Mouse (Mus musculus) heart, embryonic 16.5 days (tissue): ENCODE measurements around the gene Kank1. TPM values are rescaled to one million over a fixed set of nuclear protein-coding genes. Genes with fewer than 3 reads are reported as not detected.

Experiments used
- ATAC-seq: fragments of 200-750 bp; cut with Nextera tagmentation; replicated peaks from 2 replicates; pipeline ENCODE4 v1.8.0; 2017; ENCODE audit warnings: moderate number of reproducible peaks; ENCODE audit not compliant: insufficient read depth, low FRiP score; ENCODE audit errors: extremely low read depth
- H3K27ac ChIP-seq: fragments of 300-500 bp; sonication (generic); 2 replicates; pipeline ENCODE4 v1.5.1; 2014; ENCODE audit warnings: mild to moderate bottlenecking, low read length, control low read depth, moderate library complexity
- H3K27me3 ChIP-seq: fragments of 300-500 bp; sonication (generic); 2 replicates; pipeline ENCODE4 v1.6.1; 2014; ENCODE audit warnings: low read length, mixed read lengths; ENCODE audit not compliant: control insufficient read depth, insufficient read depth
- H3K36me3 ChIP-seq: fragments of 300-500 bp; sonication (generic); 2 replicates; pipeline ENCODE4 v1.6.1; 2014; ENCODE audit not compliant: control insufficient read depth, insufficient read depth
- H3K4me1 ChIP-seq: fragments of 300-500 bp; sonication (generic); 2 replicates; pipeline ENCODE4 v1.6.1; 2014; ENCODE audit warnings: low read length, mixed read lengths; ENCODE audit not compliant: control insufficient read depth, insufficient read depth
- H3K4me2 ChIP-seq: fragments of 300-500 bp; sonication (generic); 2 replicates; pipeline ENCODE4 v1.6.1; 2014; ENCODE audit warnings: low read depth, mild to moderate bottlenecking, control low read depth, low read length
- H3K4me3 ChIP-seq: fragments of 300-500 bp; sonication (generic); 2 replicates; pipeline ENCODE4 v1.5.1; 2014; ENCODE audit warnings: mild to moderate bottlenecking, control low read depth, low read length
- H3K9ac ChIP-seq: fragments of 300-500 bp; sonication (generic); 2 replicates; pipeline ENCODE4 v1.6.1; 2014; ENCODE audit warnings: low read length, control low read depth
- H3K9me3 ChIP-seq: fragments of 300-500 bp; sonication (generic); replicated peaks from 2 replicates; pipeline ENCODE4 v1.6.1; 2016; ENCODE audit warnings: low read length; ENCODE audit not compliant: control insufficient read depth
- WGBS: fragments of 180-500 bp; shearing (Covaris S2); extraction: QIAGEN DNeasy Blood & Tissue Kit; methylation state at CpG from one replicate; pipeline ENCODE4 v1.1.7; 2014; 5-methylcytosine and 5-hydroxymethylcytosine counted together
- polyA plus RNA-seq: library from polyadenylated mRNA; unstranded; fragments of >200 nt; fragmentation: Nextera tagmentation; extraction: Ambion mirVana; gene quantifications from 2 replicates; pipeline ENCODE4 v1.2.1, GENCODE M21; 2015

The Kank1 gene
- polyA plus RNA-seq, 1 experiment from 2014 or later, result 40.9 TPM

GRCm38 (mm10) chr19:25311626-25312025 lies 74.9 kb downstream of the Kank1 start:
- WGBS, result 21% methylated on average over 7 of the region's 7 CpGs
- Histone ChIP-seq H3K27ac (peak overlapping the region; percentile 22; the same call in 1 of the 2 replicates), H3K4me2 (peak overlapping the region; percentile 13; the same call in 1 of the 2 replicates), H3K9me3 (no peaks in the 10 kb centered on the region), H3K9ac (peak overlapping the region; percentile 40; the same call in 1 of the 2 replicates), H3K27me3 (no peaks in the 10 kb centered on the region), H3K36me3 (no peaks in the 10 kb centered on the region), H3K4me3 (no peak overlapping the region), H3K4me1 (peaks cover 57% of the 10 kb centered on the region)
- no peak for ATAC-seq

GRCm38 (mm10) chr19:25315458-25315889 lies 78.7 kb downstream of the Kank1 start:
- Histone ChIP-seq H3K4me1 (peaks cover 42% of the 10 kb centered on the region), H3K4me2 (peak overlapping the region; percentile 10), H3K4me3 (no peak overlapping the region), H3K27me3 (no peaks in the 10 kb centered on the region), H3K27ac (no peak overlapping the region), H3K36me3 (no peaks in the 10 kb centered on the region), H3K9ac (no peak overlapping the region), H3K9me3 (no peaks in the 10 kb centered on the region)
- 0 out of 2 replicates have a peak, but pooled peaks have one; percentile 46 for ATAC-seq
- 20% methylated on average over 14 of the region's 14 CpGs for WGBS

- 76% methylated on average over 5 of the region's 5 CpGs for WGBS
- Histone ChIP-seq H3K36me3 (no peaks in the 10 kb centered on the region), H3K4me2 (peak overlapping the region; percentile 10), H3K9ac (no peak overlapping the region), H3K4me3 (no peak overlapping the region), H3K9me3 (no peaks in the 10 kb centered on the region), H3K27ac (no peak overlapping the region), H3K4me1 (peaks cover 38% of the 10 kb centered on the region), H3K27me3 (no peaks in the 10 kb centered on the region)
- 0 out of 2 replicates have a peak, but pooled peaks have one; percentile 34 for ATAC-seq
Measured at GRCm38 (mm10) chr19:25315993-25316392, 79.2 kb downstream of the Kank1 start.

GRCm38 (mm10) chr19:25324265-25324664 lies 87.5 kb downstream of the Kank1 start:
- Histone ChIP-seq H3K4me1 (no peaks in the 10 kb centered on the region), H3K4me3 (no peak overlapping the region), H3K36me3 (no peaks in the 10 kb centered on the region), H3K9me3 (no peaks in the 10 kb centered on the region), H3K9ac (no peak overlapping the region), H3K27ac (no peak overlapping the region), H3K4me2 (no peak overlapping the region), H3K27me3 (no peaks in the 10 kb centered on the region)
- WGBS, result 56% methylated on average over 7 of the region's 7 CpGs
- ATAC-seq, result no peak

GRCm38 (mm10) chr19:25325113-25326001 lies 88.6 kb downstream of the Kank1 start:
- no peak overlapping the region for H3K9ac ChIP-seq
- no peaks in the 10 kb centered on the region for H3K4me1 ChIP-seq
- H3K9me3 ChIP-seq, result no peaks in the 10 kb centered on the region
- no peak for ATAC-seq
- H3K27ac ChIP-seq, result no peak overlapping the region
- H3K4me3 ChIP-seq, result no peak overlapping the region
- H3K27me3 ChIP-seq, result no peaks in the 10 kb centered on the region
- no peak overlapping the region for H3K4me2 ChIP-seq
- 72% methylated on average over 9 of the region's 9 CpGs for WGBS
- no peaks in the 10 kb centered on the region for H3K36me3 ChIP-seq

- Histone ChIP-seq H3K27ac (no peak overlapping the region), H3K4me1 (no peaks in the 10 kb centered on the region), H3K27me3 (no peaks in the 10 kb centered on the region), H3K9ac (no peak overlapping the region), H3K4me3 (no peak overlapping the region), H3K36me3 (no peaks in the 10 kb centered on the region), H3K9me3 (no peaks in the 10 kb centered on the region), H3K4me2 (no peak overlapping the region)
- 81% methylated on average over 4 of the region's 4 CpGs for WGBS
- no peak for ATAC-seq
Measured at GRCm38 (mm10) chr19:25326002-25326300, 89.2 kb downstream of the Kank1 start.

GRCm38 (mm10) chr19:25327633-25328032 lies 90.9 kb downstream of the Kank1 start:
- no peak overlapping the region for H3K9ac ChIP-seq
- ATAC-seq, result no peak
- 61% methylated on average over 6 of the region's 6 CpGs for WGBS
- no peaks in the 10 kb centered on the region for H3K27me3 ChIP-seq
- H3K36me3 ChIP-seq, result no peaks in the 10 kb centered on the region
- no peak overlapping the region for H3K4me2 ChIP-seq
- H3K9me3 ChIP-seq, result no peaks in the 10 kb centered on the region
- no peaks in the 10 kb centered on the region for H3K4me1 ChIP-seq
- no peak overlapping the region for H3K27ac ChIP-seq
- no peak overlapping the region for H3K4me3 ChIP-seq

- Histone ChIP-seq H3K9me3 (no peaks in the 10 kb centered on the region), H3K4me3 (no peak overlapping the region), H3K36me3 (no peaks in the 10 kb centered on the region), H3K9ac (no peak overlapping the region), H3K4me2 (no peak overlapping the region), H3K27me3 (no peaks in the 10 kb centered on the region), H3K27ac (no peak overlapping the region), H3K4me1 (no peaks in the 10 kb centered on the region)
- ATAC-seq, result no peak
- 68% methylated on average over 3 of the region's 3 CpGs for WGBS
Measured at GRCm38 (mm10) chr19:25334360-25334759, 97.6 kb downstream of the Kank1 start.

- Histone ChIP-seq H3K4me3 (no peak overlapping the region), H3K4me1 (peaks cover 4% of the 10 kb centered on the region), H3K9me3 (no peaks in the 10 kb centered on the region), H3K4me2 (no peak overlapping the region), H3K27me3 (no peaks in the 10 kb centered on the region), H3K9ac (no peak overlapping the region), H3K27ac (no peak overlapping the region), H3K36me3 (no peaks in the 10 kb centered on the region)
- no peak for ATAC-seq
- WGBS, result 56% methylated on average over 8 of the region's 8 CpGs
Measured at GRCm38 (mm10) chr19:25336731-25337130, 100.0 kb downstream of the Kank1 start.
